Mouse (Mus musculus) thymus, adult 2 months (tissue): ENCODE measurements around the gene Fkbp9. TPM values are rescaled to one million over a fixed set of nuclear protein-coding genes. Genes with fewer than 3 reads are reported as not detected.

ENCODE experiments used
- DNase-seq: peaks from one replicate; pipeline ENCODE4 v3.0.0; 2021
- H3K27ac ChIP-seq: fragments of 200-500 bp; 2 replicates; pipeline ENCODE4 v1.5.1; 2012; ENCODE audit warnings: low read length, control low read depth; ENCODE audit not compliant: control insufficient read depth, insufficient read depth
- H3K27me3 ChIP-seq: fragments of 200-500 bp; 2 replicates; pipeline ENCODE4 v1.6.1; 2012; ENCODE audit warnings: mild to moderate bottlenecking, low read length, moderate library complexity, mixed read lengths; ENCODE audit not compliant: control insufficient read depth, insufficient read depth
- H3K36me3 ChIP-seq: fragments of 200-500 bp; 2 replicates; pipeline ENCODE4 v1.6.1; 2012; ENCODE audit warnings: mild to moderate bottlenecking, low read length, moderate library complexity; ENCODE audit not compliant: control insufficient read depth, insufficient read depth
- H3K4me1 ChIP-seq: fragments of 200-500 bp; replicated peaks from 2 replicates; pipeline ENCODE4 v1.6.1; 2012; ENCODE audit warnings: low read length; ENCODE audit not compliant: control insufficient read depth, insufficient read depth
- H3K4me3 ChIP-seq: fragments of 200-500 bp; 2 replicates; pipeline ENCODE4 v1.5.1; 2012; ENCODE audit warnings: mild to moderate bottlenecking, low read length, control low read depth, moderate library complexity; ENCODE audit not compliant: control insufficient read depth, insufficient read depth
- CTCF ChIP-seq: fragments of 200-500 bp; IDR thresholded peaks from 2 replicates; pipeline ENCODE4 v1.5.1; 2012; ENCODE audit warnings: mild to moderate bottlenecking, control low read depth, low read length, moderate library complexity, borderline replicate concordance; ENCODE audit not compliant: control insufficient read depth, poor library complexity, insufficient read depth; ENCODE audit errors: extremely low read depth
- POLR2A ChIP-seq: fragments of 200-500 bp; IDR thresholded peaks from 2 replicates; pipeline ENCODE4 v1.6.1; 2012; ENCODE audit warnings: mild to moderate bottlenecking, low read length, control low read depth, moderate library complexity; ENCODE audit not compliant: control insufficient read depth, poor library complexity, insufficient read depth; ENCODE audit errors: extremely low read depth
- WGBS: fragments of 180-500 bp; shearing (Covaris S2); methylation state at CpG from one replicate; pipeline ENCODE4 v1.1.7; 2018; 5-methylcytosine and 5-hydroxymethylcytosine counted together
- polyA plus RNA-seq: library from polyadenylated mRNA; depleted of rRNA; stranded (reverse); fragments of >200 nt; gene quantifications from 2 replicates; pipeline ENCODE4 v1.2.3, GENCODE M21; 2012; rRNA removed

Gene Fkbp9
- polyA plus RNA-seq, 1 experiment, result 11.1 TPM

DNA sequence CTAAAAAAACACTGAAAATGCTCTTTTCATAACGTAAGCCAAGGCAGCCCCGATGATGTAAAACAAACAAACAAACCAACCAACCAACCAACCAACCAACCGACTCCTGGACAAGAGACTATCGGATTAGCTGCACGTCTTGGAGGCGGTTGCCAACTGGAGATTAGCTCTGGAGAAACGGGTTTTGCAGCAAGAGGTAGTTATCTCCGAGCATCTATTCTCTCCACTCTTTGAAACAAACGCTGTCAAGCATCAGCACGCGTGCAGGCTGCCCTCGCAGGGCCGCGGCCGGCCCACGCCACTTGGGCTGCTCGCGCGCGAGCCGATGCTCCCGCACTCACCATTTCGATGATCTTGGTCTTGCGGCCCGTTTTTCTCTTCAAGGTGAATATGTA, 91.5 kb downstream of the Fkbp9 start:
- no peak for DNase-seq
- H3K36me3 ChIP-seq, result no peaks in the 10 kb centered on the region
- peaks cover 9% of the 10 kb centered on the region for H3K4me1 ChIP-seq
- H3K4me3 ChIP-seq, result peak overlapping the region; percentile 95
- peak overlapping the region; percentile 10; the same call in 1 of the 2 replicates for H3K27ac ChIP-seq
- TF ChIP-seq POLR2A (no peak), CTCF (no peak)
- 0% methylated on average over 25 of the region's 25 CpGs for WGBS
- H3K27me3 ChIP-seq, result no peaks in the 10 kb centered on the region

DNA sequence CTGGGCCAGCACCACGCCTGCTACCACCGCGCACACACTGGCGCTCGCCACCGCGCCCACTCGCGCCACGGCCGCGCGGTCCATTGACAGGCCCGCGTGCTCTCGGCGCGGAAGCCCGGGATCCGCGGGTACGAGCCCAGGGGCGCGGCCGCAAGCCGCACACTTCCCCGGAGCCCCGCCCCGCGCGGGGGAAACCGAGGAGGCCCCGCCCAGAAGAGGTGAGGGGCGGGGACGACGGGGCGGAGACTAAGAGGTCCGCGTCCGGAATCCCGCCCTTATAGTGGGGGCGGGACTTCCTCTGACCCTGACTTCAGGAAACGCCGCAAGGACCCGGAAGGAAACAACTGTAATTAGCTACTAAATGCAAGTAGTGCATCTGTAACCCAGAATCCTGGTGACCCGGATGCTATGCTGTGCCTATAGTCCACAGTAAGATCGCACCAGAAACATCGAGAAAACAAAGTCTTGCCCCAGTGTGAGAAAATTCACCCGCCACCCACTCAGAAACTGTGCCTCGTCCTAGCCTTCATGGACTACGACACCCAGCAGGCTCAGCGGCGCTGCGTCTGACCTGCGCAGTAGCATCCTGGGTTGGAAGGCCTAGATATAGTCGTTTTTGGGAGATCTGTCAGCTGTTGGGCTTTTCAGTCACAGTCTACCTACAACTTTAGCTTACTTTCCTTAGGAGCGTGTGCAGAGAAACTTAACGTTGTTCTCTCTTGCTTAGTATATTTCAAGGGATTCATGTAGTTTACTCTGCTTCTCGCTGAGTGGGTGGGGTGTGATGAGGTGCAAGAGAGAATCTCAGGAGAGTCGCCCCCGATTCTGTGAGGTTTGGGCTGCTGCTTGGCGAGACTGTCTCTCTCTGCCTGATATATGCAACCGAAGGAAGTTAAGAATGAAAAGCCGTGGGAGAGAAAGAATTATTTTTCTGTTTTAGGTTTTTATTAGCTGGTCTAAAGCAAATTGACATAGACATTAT, 92.2 kb downstream of the Fkbp9 start, which contains the start of the genes Nt5c3 and Vmn1r4:
Gene Nt5c3 (minus strand): TSS at position 207 of the 982 bp plus-strand sequence.
Gene Vmn1r4 (plus strand): TSS at position 290 of the 982 bp plus-strand sequence.
- 6% methylated on average over 64 of the region's 64 CpGs for WGBS
- peaks cover 7% of the 10 kb centered on the region for H3K4me1 ChIP-seq
- peak within 1 kb of the TSS; percentile 86 for H3K27ac ChIP-seq
- no peaks in the 10 kb centered on the region for H3K27me3 ChIP-seq
- TF ChIP-seq CTCF, result peak; percentile 58; the same call in 1 of the 2 replicates
- TF ChIP-seq POLR2A, result peak; percentile 75
- H3K36me3 ChIP-seq, result no peaks in the 10 kb centered on the region
- DNase-seq, result peak; percentile 93
- peak within 1 kb of the TSS; percentile 95 for H3K4me3 ChIP-seq

Other genes with a start within 250 kb of the Fkbp9 start
- gene Lsm5, start 127.3 kb upstream of the Fkbp9 start, polyA plus RNA-seq, result 7.3 and 7.7 TPM in 2 replicates
- gene Avl9, start 117.2 kb upstream of the Fkbp9 start, polyA plus RNA-seq, result 13.7 and 14.6 TPM in 2 replicates
- gene Kbtbd2, start 34.2 kb upstream of the Fkbp9 start, polyA plus RNA-seq, result 16.3 and 17.4 TPM in 2 replicates
- 9.5 and 9.6 TPM in 2 replicates for gene Nt5c3, start 91.9 kb downstream of the Fkbp9 start, polyA plus RNA-seq
- 0.05 and 0.18 TPM in 2 replicates for gene Vmn1r4, start 92.0 kb downstream of the Fkbp9 start, polyA plus RNA-seq
- not detected in 2 replicates for gene Vmn1r5, start 138.2 kb downstream of the Fkbp9 start, polyA plus RNA-seq
- gene Vmn1r6, start 165.2 kb downstream of the Fkbp9 start, polyA plus RNA-seq, result not detected in 2 replicates
- not detected in 2 replicates for gene Vmn1r7, start 193.3 kb downstream of the Fkbp9 start, polyA plus RNA-seq
- not detected in 2 replicates for gene Vmn1r8, start 200.2 kb downstream of the Fkbp9 start, polyA plus RNA-seq
- gene Vmn1r9, start 234.7 kb downstream of the Fkbp9 start, polyA plus RNA-seq, result not detected in 2 replicates